Mouse (Mus musculus) E14TG2a.4 (cell line): ENCODE results near the gene Epn3.

Source experiments
- CTCF ChIP-seq: conservative IDR thresholded peaks from 2 replicates; pipeline ENCODE4 v1.5.1; 2014; ENCODE audit warnings: low read length
- NANOG ChIP-seq: IDR thresholded peaks from 2 replicates; pipeline ENCODE4 v1.6.1; 2014; ENCODE audit warnings: borderline replicate concordance, low read length, mixed read lengths
- POU5F1 ChIP-seq: IDR thresholded peaks from 2 replicates; pipeline ENCODE4 v1.6.1; 2014; ENCODE audit warnings: low read length, borderline replicate concordance

DNA sequence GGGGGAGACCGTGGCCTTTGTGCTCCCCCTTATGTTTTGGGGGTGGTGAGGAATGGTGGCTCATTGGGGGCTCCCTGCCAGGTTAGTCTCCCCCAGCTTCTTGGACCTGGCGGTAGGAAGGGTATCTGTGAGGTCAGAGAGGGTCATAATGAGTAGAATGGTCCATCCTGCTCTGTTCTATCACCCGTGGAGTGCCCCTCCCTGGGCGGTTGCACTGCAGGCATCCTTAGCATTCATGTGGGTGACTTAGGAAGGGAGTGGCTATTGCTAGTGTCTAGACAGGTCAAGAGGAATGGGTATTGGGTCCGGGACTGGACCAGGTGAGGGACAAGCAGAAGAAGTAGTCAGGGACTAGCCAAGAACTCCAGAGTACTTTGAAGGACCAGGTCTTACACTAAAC is 14.6 kb downstream of the Epn3 start:
- TF ChIP-seq CTCF (no peak), POU5F1 (no peak), NANOG (no peak)
